Mouse (Mus musculus): ENCODE measurements around the gene Igfals. TPM values are rescaled to one million over a fixed set of nuclear protein-coding genes. Genes with fewer than 3 reads are reported as not detected.

Igfals gene
- total RNA-seq, 2 experiments from 2014 or later: not detected

- intact Hi-C loops (cut with DNase I): no loop called here
- no peak for DNase-seq (ENCODE audit: extremely low spot score in 1 of 2, low spot score in 2 of 2)
- Histone ChIP-seq H3K4me3 (no peak overlapping the region), H3K27ac (no peak overlapping the region)
- no peak for TF ChIP-seq CTCF (IDR thresholded peaks at IDR 0.05)
Measured at GRCm38 (mm10) chr17:24874405-24874745, 8.6 kb downstream of the Igfals start.

GRCm38 (mm10) chr17:24874989-24875388 lies 9.2 kb downstream of the Igfals start:
- intact Hi-C loops (cut with DNase I): no loop called here
- Histone ChIP-seq H3K27ac (no peak overlapping the region), H3K4me3 (no peak overlapping the region)
- TF ChIP-seq CTCF (IDR thresholded peaks at IDR 0.05): no peak
- DNase-seq (ENCODE audit: extremely low spot score in 1 of 2, low spot score in 2 of 2): no peak

GRCm38 (mm10) chr17:24877336-24878116 lies 11.7 kb downstream of the Igfals start:
- no peak for DNase-seq (ENCODE audit: extremely low spot score in 1 of 2, low spot score in 2 of 2)
- Histone ChIP-seq H3K27ac (no peak overlapping the region), H3K4me3 (no peak overlapping the region)
- intact Hi-C loops (cut with DNase I): no loop called here
- no peak for TF ChIP-seq CTCF (IDR thresholded peaks at IDR 0.05)

- Histone ChIP-seq H3K4me3 (no peak overlapping the region), H3K27ac (no peak overlapping the region)
- no peak for TF ChIP-seq CTCF (IDR thresholded peaks at IDR 0.05)
- no peak for DNase-seq (ENCODE audit: extremely low spot score in 1 of 2, low spot score in 2 of 2)
- intact Hi-C loops (cut with DNase I): no loop called here
Measured at GRCm38 (mm10) chr17:24878117-24878397, 12.3 kb downstream of the Igfals start.

- DNase-seq (ENCODE audit: extremely low spot score in 1 of 2, low spot score in 2 of 2): no peak
- Histone ChIP-seq H3K4me3 (no peak overlapping the region), H3K27ac (no peak overlapping the region)
- intact Hi-C loops (cut with DNase I): no loop called here
- TF ChIP-seq CTCF (IDR thresholded peaks at IDR 0.05): no peak
Measured at GRCm38 (mm10) chr17:24878531-24878930, 12.7 kb downstream of the Igfals start.

GRCm38 (mm10) chr17:24881738-24882440 lies 16.1 kb downstream of the Igfals start:
- peak; percentile 57 for TF ChIP-seq CTCF (IDR thresholded peaks at IDR 0.05)
- Histone ChIP-seq H3K27ac (no peak overlapping the region), H3K4me3 (no peak overlapping the region)
- intact Hi-C loops (cut with DNase I): loop anchor here (5.0 kb wide), 1 partner anchor 135 kb away; no protein-coding TSS in a partner anchor
- DNase-seq (ENCODE audit: extremely low spot score in 1 of 2, low spot score in 2 of 2): no peak

- Histone ChIP-seq H3K4me3 (no peak overlapping the region), H3K27ac (no peak overlapping the region)
- DNase-seq (ENCODE audit: extremely low spot score in 1 of 2, low spot score in 2 of 2): no peak
- intact Hi-C loops (cut with DNase I): loop anchor here (5.0 kb wide), 1 partner anchor 137 kb away; no protein-coding TSS in a partner anchor
- no peak for TF ChIP-seq CTCF (IDR thresholded peaks at IDR 0.05)
Measured at GRCm38 (mm10) chr17:24884391-24884790, 18.6 kb downstream of the Igfals start.

- DNase-seq (ENCODE audit: extremely low spot score in 1 of 2, low spot score in 2 of 2): peak in 1 of 2 experiments; percentile 24
Measured at GRCm38 (mm10) chr17:24885356-24886133, 19.7 kb downstream of the Igfals start.

GRCm38 (mm10) chr17:24886134-24886931 lies 20.5 kb downstream of the Igfals start, which contains the start of the genes Nubp2 and Spsb3:
Nubp2 (minus strand) TSS chr17:24886349.
Spsb3 (plus strand) TSS chr17:24886643.
- DNase-seq (ENCODE audit: extremely low spot score in 1 of 2, low spot score in 2 of 2): peak; percentile 97
- Histone ChIP-seq H3K27ac (peak within 1 kb of the TSS; percentile 96), H3K4me3 (peak within 1 kb of the TSS; percentile 82)
- peak; percentile 24 for TF ChIP-seq CTCF (IDR thresholded peaks at IDR 0.05)
- intact Hi-C loops (cut with DNase I): no loop called here

More at GRCm38 (mm10) chr17:24885356-24886133, 19.7 kb downstream of the Igfals start:
- intact Hi-C loops (cut with DNase I): no loop called here
- peak overlapping the region; percentile 65 for H3K4me3 ChIP-seq
- no peak for TF ChIP-seq CTCF (IDR thresholded peaks at IDR 0.05)
- H3K27ac ChIP-seq: peak overlapping the region; percentile 1; the same call in 1 of the 2 replicates

- no peak for TF ChIP-seq CTCF (IDR thresholded peaks at IDR 0.05)
- intact Hi-C loops (cut with DNase I): no loop called here
- DNase-seq (ENCODE audit: extremely low spot score in 1 of 2, low spot score in 2 of 2): no peak
- Histone ChIP-seq H3K4me3 (peak overlapping the region; percentile 82), H3K27ac (peak overlapping the region; percentile 96)
Measured at GRCm38 (mm10) chr17:24886932-24887271, 21.1 kb downstream of the Igfals start.
